Mouse (Mus musculus): ENCODE results near the gene Mrpl10. TPM values are rescaled to one million over a fixed set of nuclear protein-coding genes. Genes with fewer than 3 reads are reported as not detected.

Gene Mrpl10
- polyA plus RNA-seq, 1 experiment, result 66.0 TPM

DNA sequence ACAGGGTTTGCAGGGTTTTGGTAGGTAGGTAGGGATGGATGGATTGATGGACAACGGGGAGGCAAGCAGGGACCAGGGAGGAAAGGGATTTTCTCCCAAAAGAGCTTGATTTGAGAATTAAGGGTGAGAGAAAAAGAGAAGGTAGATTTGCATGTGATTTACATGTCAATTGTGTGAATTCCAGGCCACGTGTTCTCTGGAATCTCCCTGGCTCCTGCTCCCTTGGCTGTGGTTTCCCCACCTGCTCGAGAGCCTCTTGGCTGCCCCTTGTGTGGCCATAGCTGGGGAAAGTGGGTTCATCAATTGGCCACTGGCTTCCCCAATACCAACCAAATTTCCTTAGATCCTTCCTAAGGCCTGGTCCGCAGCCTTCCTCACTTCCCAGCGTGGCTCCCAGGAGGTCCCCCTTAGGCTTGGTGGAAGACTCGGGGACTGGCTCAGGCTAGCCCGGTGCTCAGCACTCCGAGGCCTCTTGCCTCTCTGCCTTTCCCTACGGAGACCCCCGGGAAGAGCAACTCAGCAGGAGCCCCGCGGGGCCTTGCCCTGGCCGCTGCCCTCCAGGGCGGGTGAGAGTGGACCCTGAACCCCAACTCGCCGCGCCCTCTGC is 44.5 kb upstream of the Mrpl10 start:
- H3K4me2 ChIP-seq (ENCODE audit: low read depth), result peak overlapping the region; percentile 66
- H3K36me3 ChIP-seq (ENCODE audit: control insufficient read depth, insufficient read depth), result no peaks in the 10 kb centered on the region
- H3K4me3 ChIP-seq, result peak overlapping the region; percentile 1
- H3K27me3 ChIP-seq (ENCODE audit: control insufficient read depth, insufficient read depth, insufficient read length), result no peaks in the 10 kb centered on the region
- peak overlapping the region; percentile 7 for H3ac ChIP-seq (ENCODE audit: control insufficient read depth, insufficient read length)
- TF ChIP-seq TCF12 (IDR thresholded peaks at IDR 0.05; ENCODE audit: insufficient read depth, poor library complexity, severe bottlenecking), result no peak
- no peak for TF ChIP-seq POLR2AphosphoS2 (IDR thresholded peaks at IDR 0.05; ENCODE audit: insufficient read length, low read depth)
- TF ChIP-seq CEBPB (IDR thresholded peaks at IDR 0.05; ENCODE audit: insufficient read depth, poor library complexity, severe bottlenecking), result no peak
- TF ChIP-seq MYOD1 (IDR thresholded peaks at IDR 0.05; ENCODE audit: control insufficient read depth in 1 of 3, insufficient read length in 2 of 3, low read depth in 2 of 3), result peak in 2 of 3 experiments; percentile 21 to 57
- TF ChIP-seq E2F4 (IDR thresholded peaks at IDR 0.05; ENCODE audit: insufficient read depth), result no peak
- no peak for TF ChIP-seq MAX (IDR thresholded peaks at IDR 0.05; ENCODE audit: low read depth)
- TF ChIP-seq POLR2A (IDR thresholded peaks at IDR 0.05; ENCODE audit: insufficient read length, low read depth), result no peak
- no peak for TF ChIP-seq USF1 (IDR thresholded peaks at IDR 0.05; ENCODE audit: low read depth)
- TF ChIP-seq SRF (IDR thresholded peaks at IDR 0.05; ENCODE audit: control insufficient read depth, insufficient read length, low read depth), result no peak
- no peak for TF ChIP-seq TCF3 (IDR thresholded peaks at IDR 0.05; ENCODE audit: insufficient read length, low read depth)
- TF ChIP-seq REST (IDR thresholded peaks at IDR 0.05; ENCODE audit: insufficient read depth, insufficient read length), result no peak
- TF ChIP-seq MYOG (IDR thresholded peaks at IDR 0.05; ENCODE audit: control insufficient read depth in 1 of 3, insufficient read depth in 1 of 3, insufficient read length in 2 of 3, low read depth in 2 of 3), result peak in 1 of 3 experiments; percentile 43
- H3K79me2 ChIP-seq (ENCODE audit: control insufficient read depth, insufficient read depth), result no peaks in the 10 kb centered on the region

DNA sequence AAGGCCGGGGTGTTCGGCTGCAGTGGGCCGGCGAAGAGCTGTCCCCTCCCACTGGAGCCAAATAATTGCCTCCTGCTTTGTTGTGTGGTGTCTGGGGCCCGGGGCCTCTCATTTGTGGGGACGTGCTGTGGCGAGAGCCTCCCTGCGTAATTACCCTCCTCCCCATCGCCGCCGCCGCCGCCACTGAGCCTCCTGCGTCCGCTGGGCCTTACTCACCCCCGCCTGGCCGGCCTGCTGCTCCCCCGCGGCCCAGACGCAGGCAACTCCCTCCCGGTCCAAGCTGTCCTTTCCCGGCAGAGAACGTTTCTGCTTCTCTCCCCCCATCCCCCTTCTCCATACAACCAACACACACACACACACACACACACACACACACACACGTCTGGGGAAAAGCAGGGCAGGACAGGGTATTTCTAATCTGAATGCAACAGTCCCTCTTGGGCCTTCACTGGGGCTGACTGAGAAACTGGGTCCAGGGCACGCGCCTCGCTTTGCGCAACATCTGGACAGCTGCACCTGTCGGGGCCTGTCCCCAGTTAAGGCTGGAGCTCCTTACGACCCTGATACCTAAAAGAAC is 43.9 kb upstream of the Mrpl10 start:
- H3K4me2 ChIP-seq (ENCODE audit: low read depth), result peak overlapping the region; percentile 66
- no peaks in the 10 kb centered on the region for H3K79me2 ChIP-seq (ENCODE audit: control insufficient read depth, insufficient read depth)
- peak overlapping the region; percentile 1 for H3K4me3 ChIP-seq
- no peaks in the 10 kb centered on the region for H3K27me3 ChIP-seq (ENCODE audit: control insufficient read depth, insufficient read depth, insufficient read length)
- peak overlapping the region; percentile 7 for H3ac ChIP-seq (ENCODE audit: control insufficient read depth, insufficient read length)
- H3K36me3 ChIP-seq (ENCODE audit: control insufficient read depth, insufficient read depth), result no peaks in the 10 kb centered on the region
- no peak for TF ChIP-seq TCF12 (IDR thresholded peaks at IDR 0.05; ENCODE audit: insufficient read depth, poor library complexity, severe bottlenecking)
- no peak for TF ChIP-seq POLR2AphosphoS2 (IDR thresholded peaks at IDR 0.05; ENCODE audit: insufficient read length, low read depth)
- peak; percentile 47 for TF ChIP-seq POLR2A (IDR thresholded peaks at IDR 0.05; ENCODE audit: insufficient read length, low read depth)
- TF ChIP-seq SRF (IDR thresholded peaks at IDR 0.05; ENCODE audit: control insufficient read depth, insufficient read length, low read depth), result no peak
- TF ChIP-seq TCF3 (IDR thresholded peaks at IDR 0.05; ENCODE audit: insufficient read length, low read depth), result no peak
- TF ChIP-seq E2F4 (IDR thresholded peaks at IDR 0.05; ENCODE audit: insufficient read depth), result no peak
- TF ChIP-seq REST (IDR thresholded peaks at IDR 0.05; ENCODE audit: insufficient read depth, insufficient read length), result no peak
- TF ChIP-seq CEBPB (IDR thresholded peaks at IDR 0.05; ENCODE audit: insufficient read depth, poor library complexity, severe bottlenecking), result no peak
- TF ChIP-seq MYOD1 (IDR thresholded peaks at IDR 0.05; ENCODE audit: control insufficient read depth in 1 of 3, insufficient read length in 2 of 3, low read depth in 2 of 3), result peak in 2 of 3 experiments; percentile 44 to 70

DNA sequence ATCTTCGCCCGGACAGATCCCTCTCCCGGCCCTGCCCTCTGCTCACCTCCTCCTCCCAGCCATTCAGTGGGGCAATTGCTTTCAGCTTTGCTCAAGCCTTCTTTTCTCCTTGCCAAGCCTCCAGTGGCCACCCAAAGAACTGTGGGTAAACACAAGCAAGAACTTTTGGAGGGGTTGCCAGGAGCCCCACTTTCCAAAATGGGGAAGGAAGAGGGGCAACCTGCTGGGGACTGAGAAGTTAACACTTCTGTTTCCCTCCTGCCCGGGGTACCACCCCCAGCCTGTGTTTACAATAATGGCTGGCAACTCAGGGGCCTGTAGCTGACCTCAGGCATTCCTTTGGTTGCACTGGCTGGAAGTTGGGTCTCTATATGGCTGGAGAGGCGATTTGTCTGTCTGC is 38.2 kb upstream of the Mrpl10 start:
- Histone ChIP-seq H3K36me3 (ENCODE audit: control insufficient read depth, insufficient read depth) (no peaks in the 10 kb centered on the region), H3ac (ENCODE audit: control insufficient read depth, insufficient read length) (no peak overlapping the region), H3K79me2 (ENCODE audit: control insufficient read depth, insufficient read depth) (no peaks in the 10 kb centered on the region), H3K4me3 (no peak overlapping the region), H3K27me3 (ENCODE audit: control insufficient read depth, insufficient read depth, insufficient read length) (no peaks in the 10 kb centered on the region), H3K4me2 (ENCODE audit: low read depth) (no peak overlapping the region)
- no peak for TF ChIP-seq SRF (IDR thresholded peaks at IDR 0.05; ENCODE audit: control insufficient read depth, insufficient read length, low read depth)
- TF ChIP-seq MYOD1 (IDR thresholded peaks at IDR 0.05; ENCODE audit: control insufficient read depth in 1 of 3, insufficient read length in 2 of 3, low read depth in 2 of 3), result no peak
- no peak for TF ChIP-seq TCF3 (IDR thresholded peaks at IDR 0.05; ENCODE audit: insufficient read length, low read depth)
- TF ChIP-seq MYOG (IDR thresholded peaks at IDR 0.05; ENCODE audit: control insufficient read depth in 1 of 3, insufficient read depth in 1 of 3, insufficient read length in 2 of 3, low read depth in 2 of 3), result no peak
- TF ChIP-seq E2F4 (IDR thresholded peaks at IDR 0.05; ENCODE audit: insufficient read depth), result no peak
- TF ChIP-seq CEBPB (IDR thresholded peaks at IDR 0.05; ENCODE audit: insufficient read depth, poor library complexity, severe bottlenecking), result no peak
- TF ChIP-seq POLR2A (IDR thresholded peaks at IDR 0.05; ENCODE audit: insufficient read length, low read depth), result no peak
- no peak for TF ChIP-seq REST (IDR thresholded peaks at IDR 0.05; ENCODE audit: insufficient read depth, insufficient read length)
- no peak for TF ChIP-seq TCF12 (IDR thresholded peaks at IDR 0.05; ENCODE audit: insufficient read depth, poor library complexity, severe bottlenecking)
- TF ChIP-seq MAX (IDR thresholded peaks at IDR 0.05; ENCODE audit: low read depth), result no peak
- no peak for TF ChIP-seq USF1 (IDR thresholded peaks at IDR 0.05; ENCODE audit: low read depth)
- TF ChIP-seq POLR2AphosphoS2 (IDR thresholded peaks at IDR 0.05; ENCODE audit: insufficient read length, low read depth), result no peak

DNA sequence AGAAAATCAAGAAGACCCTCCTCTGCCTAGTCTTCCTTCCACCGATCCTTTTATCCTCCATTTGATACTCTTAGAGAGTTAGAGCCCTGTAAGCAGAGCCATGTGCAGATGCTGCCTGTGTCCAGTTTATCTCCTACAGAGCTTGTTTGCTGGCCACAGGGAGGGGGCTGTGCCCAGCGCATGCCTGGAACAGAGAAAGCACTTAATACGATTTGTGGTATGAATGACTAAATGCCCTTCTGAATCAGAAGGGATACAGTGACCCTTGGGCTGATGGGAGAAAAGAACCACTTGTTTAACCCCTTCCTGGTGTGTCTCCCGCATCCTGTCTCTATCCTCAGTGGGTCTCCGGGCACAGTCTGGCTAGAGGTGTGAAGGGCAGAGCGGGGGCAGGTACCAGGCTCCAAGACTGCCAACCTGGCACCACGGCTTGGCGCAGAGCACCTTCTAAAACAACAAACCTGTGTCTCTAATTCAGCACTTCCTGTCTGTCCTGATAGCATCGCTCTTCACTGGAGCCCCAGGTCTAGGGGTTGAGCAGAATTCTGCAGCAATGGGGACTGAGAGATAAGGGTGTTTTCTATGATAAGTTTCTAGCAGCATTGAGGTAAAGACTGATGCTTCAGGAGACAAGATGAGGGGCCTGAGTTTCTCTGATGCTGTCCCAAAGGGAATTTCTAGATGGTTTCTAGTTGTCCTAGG is 34.1 kb upstream of the Mrpl10 start:
- peak overlapping the region; percentile 58 for H3K4me2 ChIP-seq (ENCODE audit: low read depth)
- H3K79me2 ChIP-seq (ENCODE audit: control insufficient read depth, insufficient read depth), result no peaks in the 10 kb centered on the region
- no peak overlapping the region for H3ac ChIP-seq (ENCODE audit: control insufficient read depth, insufficient read length)
- H3K27me3 ChIP-seq (ENCODE audit: control insufficient read depth, insufficient read depth, insufficient read length), result no peaks in the 10 kb centered on the region
- no peaks in the 10 kb centered on the region for H3K36me3 ChIP-seq (ENCODE audit: control insufficient read depth, insufficient read depth)
- H3K4me3 ChIP-seq, result no peak overlapping the region
- TF ChIP-seq CEBPB (IDR thresholded peaks at IDR 0.05; ENCODE audit: insufficient read depth, poor library complexity, severe bottlenecking) (no peak), REST (IDR thresholded peaks at IDR 0.05; ENCODE audit: insufficient read depth, insufficient read length) (no peak), TCF3 (IDR thresholded peaks at IDR 0.05; ENCODE audit: insufficient read length, low read depth) (no peak), SRF (IDR thresholded peaks at IDR 0.05; ENCODE audit: control insufficient read depth, insufficient read length, low read depth) (no peak), E2F4 (IDR thresholded peaks at IDR 0.05; ENCODE audit: insufficient read depth) (no peak)

Measured in myocyte (in vitro differentiated cells).